Mouse (Mus musculus) heart, adult 9 months (tissue): ENCODE measurements around the gene Zfp92.
A peak's percentile ranks its signal among the peaks of the same experiment; 100 is the strongest.
"Not testable (repeated sequence)": the region's sequence is repeated elsewhere in the genome, so short reads cannot be mapped to it uniquely, and the experiment has no call there.

Experiments
- DNase-seq, 2 experiments: peaks; one replicate each; pipeline ENCODE4 v3.0.0; 2022; ENCODE audit warnings: low spot score in 2 of 2

Gene Zfp92

GRCm38 (mm10) chrX:73410880-73411517, at the start of gene Zfp92:
Gene Zfp92 (plus strand): TSS chrX:73411096.
- DNase-seq: no peak

GRCm38 (mm10) chrX:73363291-73363690, 47.6 kb upstream of the Zfp92 start:
- DNase-seq: no peak

GRCm38 (mm10) chrX:73384419-73384818, 26.5 kb upstream of the Zfp92 start:
- no peak for DNase-seq

- DNase-seq: no peak
These were observed 26.0 kb upstream of the Zfp92 start for GRCm38 (mm10) chrX:73384924-73385323.

- DNase-seq: no peak
These were observed 19.4 kb upstream of the Zfp92 start for GRCm38 (mm10) chrX:73391481-73391880.

GRCm38 (mm10) chrX:73396446-73396845, 14.4 kb upstream of the Zfp92 start:
- no peak for DNase-seq

DNA sequence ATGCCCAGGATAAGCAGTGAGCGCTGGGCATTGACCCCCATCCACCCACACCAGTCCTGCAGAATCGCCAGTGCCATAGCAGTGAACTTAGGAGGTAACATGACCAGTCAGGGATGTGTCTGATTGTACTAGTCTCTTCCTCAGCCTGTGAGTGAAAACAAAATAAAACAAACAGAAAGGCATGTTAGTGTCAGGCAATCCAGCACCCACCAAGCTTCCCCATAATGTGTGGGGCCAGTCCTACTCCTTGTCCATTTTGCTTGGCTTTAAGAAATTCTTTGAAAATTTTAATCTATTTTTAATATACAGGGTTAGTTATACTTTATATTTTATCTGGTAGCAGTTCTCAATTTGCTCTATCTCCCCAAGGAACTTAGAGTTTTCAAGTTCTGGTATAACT, 12.3 kb upstream of the Zfp92 start, which contains the start of gene Gm18336:
TSS of gene Gm18336 (minus strand) at position 101 of the 400 bp plus-strand sequence.
- not testable (repeated sequence) for DNase-seq

GRCm38 (mm10) chrX:73400951-73401350, 9.9 kb upstream of the Zfp92 start:
- no peak for DNase-seq

GRCm38 (mm10) chrX:73401616-73402015, 9.3 kb upstream of the Zfp92 start:
- no peak for DNase-seq

DNA sequence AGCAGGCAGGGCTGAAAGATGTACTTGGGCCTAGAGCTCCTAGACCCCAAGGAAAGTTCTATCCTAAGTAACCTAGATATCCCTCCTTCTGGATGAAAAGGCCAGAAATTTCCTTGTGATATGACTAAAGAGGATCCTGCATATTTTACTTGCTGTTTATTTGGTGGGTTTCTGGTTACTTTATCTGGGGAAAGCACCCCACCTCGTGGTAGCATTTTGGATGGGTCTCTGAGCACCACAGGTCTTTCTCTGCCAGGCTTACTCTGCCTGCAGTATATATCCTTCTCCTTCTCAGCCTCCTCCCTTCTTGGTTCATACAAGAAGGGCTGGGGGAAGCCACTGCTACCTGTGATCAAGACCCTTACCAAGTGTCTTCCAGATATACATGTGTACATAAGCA, 1.9 kb downstream of the Zfp92 start:
- DNase-seq: no peak

DNA sequence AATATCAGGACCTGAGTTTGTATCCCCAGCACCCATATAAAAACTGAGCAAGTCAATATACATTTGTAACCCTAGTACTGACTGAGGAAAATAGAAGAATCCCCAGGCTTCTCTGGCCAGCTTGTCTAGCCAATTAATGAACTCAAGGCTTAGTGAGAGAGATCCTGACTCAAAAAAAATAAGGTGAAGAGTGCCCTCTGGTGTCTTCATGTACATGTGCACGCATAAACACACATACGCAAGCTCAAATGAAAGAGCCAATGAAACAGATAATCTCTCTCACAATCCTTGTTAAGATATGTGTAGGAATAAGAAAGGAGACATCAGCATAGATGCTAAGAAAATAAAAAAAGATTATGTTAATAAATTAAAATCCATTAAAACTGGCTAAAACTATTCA, 19.1 kb downstream of the Zfp92 start:
- no peak for DNase-seq

- DNase-seq: no peak
These were observed 22.0 kb downstream of the Zfp92 start for GRCm38 (mm10) chrX:73432850-73433249.

- DNase-seq: no peak
These were observed 24.4 kb downstream of the Zfp92 start, which contains the start of gene Trex2 for GRCm38 (mm10) chrX:73435252-73435651. Gene Trex2 (minus strand): TSS chrX:73435344.

DNA sequence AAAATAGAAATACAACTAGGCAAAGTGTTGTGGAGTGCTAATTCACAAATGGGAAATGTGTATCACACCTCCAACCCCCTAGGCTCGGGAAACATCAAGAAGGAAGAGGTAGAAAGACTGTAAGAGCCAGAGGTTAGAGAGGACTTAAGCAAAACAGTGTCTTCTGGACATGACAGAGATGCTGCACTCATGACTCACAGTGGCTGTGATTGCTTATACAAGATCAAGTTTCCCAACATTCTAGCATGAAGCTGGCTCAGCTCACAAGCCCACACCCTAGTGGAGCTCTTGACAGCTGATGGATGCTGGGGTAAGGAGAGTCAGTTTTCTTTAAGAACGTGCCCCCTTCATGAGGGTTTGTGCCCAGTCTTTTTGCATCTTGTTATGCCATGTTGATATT, 30.5 kb downstream of the Zfp92 start:
- no peak for DNase-seq

DNA sequence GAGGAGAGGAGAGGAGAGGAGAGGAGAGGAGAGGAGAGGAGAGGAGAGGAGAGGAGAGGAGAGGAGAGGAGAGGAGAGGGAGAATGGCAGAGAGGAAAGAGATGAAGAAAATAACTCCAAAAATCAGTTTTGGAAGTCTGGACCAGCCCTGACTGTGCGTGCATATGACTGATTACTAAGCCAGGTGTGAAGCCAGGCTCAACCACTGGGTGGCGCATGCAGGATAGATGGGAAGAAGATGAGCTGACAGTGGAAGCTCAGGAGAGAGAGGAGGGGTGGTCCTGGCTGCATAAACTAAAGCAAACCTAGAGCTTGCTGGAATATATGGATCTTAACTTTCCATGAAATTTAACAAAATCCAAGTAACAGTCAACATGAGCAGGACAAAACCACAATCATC, 41.1 kb downstream of the Zfp92 start:
- peak in 1 of 2 experiments; percentile 40 for DNase-seq

DNA sequence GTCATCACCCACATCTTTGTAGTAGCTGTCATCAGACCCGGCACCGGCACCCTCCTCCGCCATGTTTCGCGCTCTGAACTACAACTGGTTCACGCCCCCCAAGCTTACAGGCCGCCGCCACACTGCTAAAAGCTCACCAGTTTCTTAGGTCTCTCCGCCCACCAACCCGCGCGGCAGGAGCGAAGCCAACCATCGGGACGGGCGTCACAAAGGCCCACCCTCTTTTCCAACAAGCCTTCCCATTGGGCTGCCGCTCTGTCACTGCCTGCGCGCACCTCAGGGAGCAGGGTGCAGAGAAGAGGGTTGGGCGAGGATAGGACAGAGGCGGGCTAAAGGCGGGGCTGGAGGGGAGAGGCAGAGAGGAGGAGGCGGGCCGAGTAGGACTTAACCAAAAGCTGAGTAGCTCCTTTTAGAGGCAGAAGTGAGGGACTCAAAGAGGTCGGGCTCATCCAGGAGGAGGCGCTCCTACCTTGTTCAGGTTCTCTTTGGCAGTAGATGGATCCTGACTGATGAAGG, 48.0 kb downstream of the Zfp92 start, which contains the start of gene Haus7:
TSS of gene Haus7 (minus strand) at position 168 of the 516 bp plus-strand sequence.
- peak; percentile 92 to 96 for DNase-seq

DNA sequence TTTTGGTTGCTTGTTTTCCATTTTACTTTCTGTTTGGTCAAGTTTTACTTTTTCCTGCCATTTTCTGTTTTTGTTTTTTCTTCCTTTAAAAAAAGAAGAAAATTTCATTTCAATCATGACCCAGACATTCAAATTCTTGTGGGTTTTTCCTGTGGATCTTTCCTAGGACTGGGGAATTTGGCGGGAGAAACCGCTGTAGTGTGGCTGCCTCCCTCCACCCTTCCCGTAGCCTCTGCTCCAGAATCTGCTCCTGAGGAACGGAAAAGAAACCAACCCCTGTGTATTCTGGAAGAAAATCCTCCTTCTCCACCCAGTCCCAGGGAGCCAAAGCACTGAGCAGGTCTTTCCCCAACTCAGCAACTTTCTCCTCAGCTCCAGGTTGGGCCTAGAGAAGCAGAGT, 49.9 kb downstream of the Zfp92 start:
- no peak for DNase-seq

- DNase-seq: peak; percentile 63 to 70
These were observed 54.7 kb downstream of the Zfp92 start for GRCm38 (mm10) chrX:73465483-73466186.

DNA sequence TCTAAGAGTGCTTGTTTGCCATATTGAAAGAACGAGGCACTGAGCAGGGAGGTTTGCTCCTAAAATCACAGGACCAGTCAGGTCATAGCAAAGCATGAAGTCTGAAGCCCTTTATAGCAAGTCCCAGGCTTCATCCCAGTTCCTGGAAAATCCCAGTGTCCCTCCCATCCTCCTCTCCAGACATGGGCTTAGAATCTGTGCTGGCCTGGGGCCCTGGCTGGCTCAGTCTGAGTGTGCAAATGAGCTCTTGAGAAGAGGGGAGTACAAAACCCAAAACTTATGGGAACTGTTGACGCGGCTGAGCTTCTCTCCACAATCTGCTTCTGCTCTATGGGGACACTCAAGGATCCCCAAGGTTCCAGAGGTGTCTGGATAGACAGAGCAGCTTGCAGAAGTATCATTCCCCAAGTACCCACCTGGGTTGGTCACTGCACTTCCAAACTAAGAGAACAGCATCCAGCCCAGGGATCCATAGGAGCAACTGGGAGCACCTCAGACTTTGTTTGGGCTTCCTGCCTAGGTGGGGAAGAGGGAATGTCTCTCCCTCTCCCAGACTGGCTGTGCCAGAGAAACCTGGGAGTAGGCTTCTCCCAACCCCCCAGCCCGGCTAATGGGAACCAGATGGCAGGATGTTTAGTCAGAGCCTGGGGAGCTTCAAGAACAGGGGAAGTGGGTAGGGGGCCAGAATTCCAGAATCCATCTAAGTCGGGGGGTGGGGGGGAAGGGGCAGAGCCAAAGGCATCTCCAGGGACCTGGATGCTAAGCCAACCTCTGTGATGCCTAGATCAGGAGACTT, 56.7 kb downstream of the Zfp92 start:
- DNase-seq: peak; percentile 50 to 61

DNA sequence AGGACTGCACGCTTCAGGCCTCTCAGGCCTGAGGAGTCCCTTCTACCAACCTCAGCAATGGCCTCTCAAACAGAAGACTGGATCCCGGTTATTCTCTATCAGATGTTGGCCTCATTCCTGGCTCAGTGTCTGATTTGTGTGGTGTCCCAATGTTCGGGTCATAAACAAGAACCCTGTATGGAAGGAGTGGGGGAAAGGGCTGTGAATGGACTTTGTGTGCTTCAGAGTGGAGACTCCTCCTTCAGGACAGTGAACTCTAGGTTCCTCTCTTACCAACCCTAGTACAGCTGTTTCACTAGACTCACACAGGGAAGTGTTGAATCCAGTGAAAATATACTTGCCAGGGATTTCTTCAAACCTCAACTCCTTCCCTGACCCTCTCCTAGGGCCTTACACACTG, 57.4 kb downstream of the Zfp92 start:
- DNase-seq: no peak

DNA sequence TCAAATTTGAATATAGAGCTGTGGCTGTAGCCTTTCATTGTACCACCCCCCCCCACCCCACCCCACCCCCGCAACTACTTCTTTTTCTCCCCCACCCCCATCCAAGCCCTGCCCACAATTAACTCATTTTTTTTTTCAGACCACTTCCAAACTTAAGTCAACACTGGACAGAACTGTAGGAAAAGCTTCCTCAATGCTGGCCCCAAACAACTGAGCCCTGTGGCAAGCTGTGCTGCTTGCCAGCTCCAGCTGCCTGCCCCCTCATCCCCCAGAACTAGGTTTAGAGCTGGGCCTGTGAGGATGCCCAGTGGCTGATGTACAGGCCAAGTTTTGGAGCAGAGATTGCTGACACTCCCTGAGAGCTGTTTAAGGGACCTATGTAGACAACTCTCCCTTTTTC, 57.9 kb downstream of the Zfp92 start:
- no peak for DNase-seq

GRCm38 (mm10) chrX:73471764-73472163, 60.9 kb downstream of the Zfp92 start:
- DNase-seq: no peak
